Mouse (Mus musculus): ENCODE measurements around the gene Casp9. TPM values are rescaled to one million over a fixed set of nuclear protein-coding genes. Genes with fewer than 3 reads are reported as not detected.

Gene Casp9
- polyA plus RNA-seq, 1 experiment from 2014 or later, result 14.3 TPM

DNA sequence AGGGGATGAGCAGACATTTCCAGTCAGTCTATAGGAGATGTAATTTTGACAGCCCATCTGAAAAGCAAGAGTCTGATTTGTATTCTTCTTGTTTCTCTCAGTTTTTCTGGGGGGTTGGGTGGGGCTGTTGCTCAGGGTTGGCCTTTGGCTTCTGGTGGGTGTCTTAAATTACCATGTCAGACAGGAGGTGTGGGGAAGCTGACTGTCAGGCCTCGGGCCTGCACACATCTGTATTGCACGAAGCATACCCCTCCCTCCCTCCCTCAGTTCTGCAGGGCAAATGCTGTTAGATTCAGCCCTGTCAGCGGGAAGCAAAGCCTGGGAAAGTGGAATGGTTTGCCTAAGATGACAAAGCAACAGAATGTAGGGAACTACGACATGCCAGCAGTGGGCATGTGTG is 3.5 kb downstream of the Casp9 start:
- Histone ChIP-seq H3K4me1 (peaks cover 19% of the 10 kb centered on the region), H3K36me3 (peaks cover 28% of the 10 kb centered on the region), H3K9me3 (no peaks in the 10 kb centered on the region), H3K4me3 (no peak overlapping the region), H3K9ac (no peak overlapping the region), H3K27ac (replicated peaks) (no peak overlapping the region), H3K27me3 (replicated peaks) (no peaks in the 10 kb centered on the region), H3K4me2 (no peak overlapping the region)
- no peak for ATAC-seq (ENCODE audit: extremely low read depth, insufficient number of reproducible peaks, low FRiP score, low TSS enrichment)
- WGBS, result 80% methylated on average over 4 of the region's 4 CpGs

DNA sequence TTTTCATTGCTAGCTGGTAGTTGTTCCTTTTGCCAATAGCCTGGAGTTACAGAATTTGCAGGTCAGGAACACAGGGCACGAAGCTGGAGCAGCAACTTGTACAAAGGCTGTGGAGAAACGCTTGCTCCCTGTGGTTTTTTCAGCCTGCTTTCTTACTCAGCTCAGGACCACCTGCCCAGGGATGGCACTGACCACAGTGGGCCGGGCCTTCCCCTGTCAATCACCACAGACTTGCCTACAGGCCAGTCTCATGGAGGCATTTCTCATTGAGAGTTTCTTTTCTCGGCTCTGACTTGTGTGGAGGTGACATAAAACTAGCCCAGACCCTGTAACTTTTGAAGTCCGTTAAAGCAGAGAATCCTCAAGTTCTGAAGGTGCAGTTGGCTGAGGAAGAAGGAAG is 4.1 kb downstream of the Casp9 start:
- no peak overlapping the region for H3K9ac ChIP-seq
- peaks cover 29% of the 10 kb centered on the region for H3K36me3 ChIP-seq
- no peak overlapping the region for H3K4me2 ChIP-seq
- no peaks in the 10 kb centered on the region for H3K27me3 ChIP-seq (replicated peaks)
- H3K4me1 ChIP-seq, result peaks cover 19% of the 10 kb centered on the region
- no peak overlapping the region for H3K4me3 ChIP-seq
- no peak overlapping the region for H3K27ac ChIP-seq (replicated peaks)
- WGBS, result 86% methylated on average over 5 of the region's 5 CpGs
- no peaks in the 10 kb centered on the region for H3K9me3 ChIP-seq
- ATAC-seq (ENCODE audit: extremely low read depth, insufficient number of reproducible peaks, low FRiP score, low TSS enrichment), result no peak

DNA sequence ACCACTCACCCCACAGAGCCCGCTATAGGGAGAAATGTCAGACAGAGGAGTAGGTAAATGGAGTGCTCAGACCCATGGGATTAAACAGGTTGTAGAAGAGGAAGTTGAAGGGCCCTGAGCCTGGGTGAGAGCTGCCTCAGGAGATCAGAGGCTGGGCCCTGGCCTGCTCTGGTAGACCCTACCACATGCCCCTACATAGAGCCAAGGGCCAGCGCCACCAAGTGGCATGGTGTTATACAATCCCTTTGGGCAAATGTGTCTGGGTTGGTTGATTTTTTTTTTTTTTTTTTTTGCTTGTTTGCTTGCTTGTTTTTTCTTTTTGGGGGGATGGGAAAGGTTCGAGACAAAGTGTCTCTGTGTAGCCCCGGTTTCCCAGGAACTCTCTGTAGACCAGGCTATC is 10.7 kb downstream of the Casp9 start:
- Histone ChIP-seq H3K27ac (replicated peaks) (no peak overlapping the region), H3K4me3 (no peak overlapping the region), H3K9ac (no peak overlapping the region), H3K36me3 (peaks cover 66% of the 10 kb centered on the region), H3K4me2 (no peak overlapping the region), H3K9me3 (no peaks in the 10 kb centered on the region), H3K4me1 (no peaks in the 10 kb centered on the region), H3K27me3 (replicated peaks) (no peaks in the 10 kb centered on the region)
- no peak for ATAC-seq (ENCODE audit: extremely low read depth, insufficient number of reproducible peaks, low FRiP score, low TSS enrichment)
- WGBS, result 91% methylated on average over 4 of the region's 4 CpGs

DNA sequence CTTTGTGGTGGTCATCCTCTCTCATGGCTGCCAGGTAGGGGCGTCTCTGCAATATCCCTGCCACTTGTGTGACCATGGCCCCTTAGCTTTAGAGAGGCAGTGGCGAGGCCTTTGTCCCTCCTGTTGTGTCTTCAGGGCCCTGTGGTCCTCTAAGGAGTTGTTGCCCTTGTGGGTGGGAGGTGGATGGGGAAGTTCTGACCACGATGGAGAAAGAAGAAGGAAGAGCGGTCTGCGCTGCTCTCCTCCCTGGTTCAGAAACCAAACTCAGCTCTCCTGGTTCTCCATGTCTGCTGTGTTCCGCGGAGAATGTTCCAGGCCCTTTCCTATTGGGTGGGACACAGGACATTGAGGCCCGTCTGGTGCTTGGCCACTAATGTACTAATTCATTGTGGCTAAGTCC is 12.5 kb downstream of the Casp9 start:
- ATAC-seq (ENCODE audit: extremely low read depth, insufficient number of reproducible peaks, low FRiP score, low TSS enrichment), result no peak
- 88% methylated on average over 8 of the region's 8 CpGs for WGBS

DNA sequence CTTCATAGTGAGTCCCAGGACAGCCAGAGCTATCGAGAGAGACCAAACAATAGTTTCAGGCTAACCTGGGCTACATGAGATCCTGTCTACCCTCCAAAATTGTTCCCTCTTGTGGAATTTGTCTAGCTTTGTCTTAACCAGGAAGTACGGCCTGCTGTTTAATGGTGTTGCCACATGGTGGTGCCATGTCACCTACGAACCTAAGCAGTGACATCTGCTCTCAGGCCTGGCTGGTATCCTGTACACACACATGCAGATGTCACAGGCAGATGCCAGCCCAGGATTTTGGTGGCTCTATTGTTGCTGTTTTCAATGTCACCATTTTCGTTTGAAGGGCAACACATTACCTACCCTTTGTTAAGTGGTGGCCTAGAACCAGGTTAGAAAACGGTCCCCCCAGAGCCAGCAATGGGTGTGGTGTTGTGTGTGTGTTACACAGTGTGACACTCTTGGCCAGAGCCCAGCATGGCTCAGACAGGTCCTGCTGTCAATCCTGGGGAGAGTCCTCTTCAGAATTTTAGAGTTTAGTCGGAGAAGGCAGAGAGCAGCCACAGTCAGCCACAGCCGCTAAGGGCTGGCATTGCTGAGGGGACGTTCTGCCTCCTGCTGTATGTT is 16.5 kb downstream of the Casp9 start:
- Histone ChIP-seq H3K36me3 (peaks cover 100% of the 10 kb centered on the region), H3K4me2 (no peak overlapping the region), H3K27me3 (replicated peaks) (no peaks in the 10 kb centered on the region), H3K9ac (no peak overlapping the region), H3K27ac (replicated peaks) (no peak overlapping the region), H3K4me3 (no peak overlapping the region), H3K9me3 (no peaks in the 10 kb centered on the region), H3K4me1 (no peaks in the 10 kb centered on the region)
- WGBS, result 68% methylated on average over 8 of the region's 8 CpGs
- no peak for ATAC-seq (ENCODE audit: extremely low read depth, insufficient number of reproducible peaks, low FRiP score, low TSS enrichment)

More for the DNA sequence above, 12.5 kb downstream of the Casp9 start:
- no peak overlapping the region for H3K9ac ChIP-seq
- no peak overlapping the region for H3K4me3 ChIP-seq
- no peaks in the 10 kb centered on the region for H3K9me3 ChIP-seq
- no peak overlapping the region for H3K4me2 ChIP-seq
- H3K36me3 ChIP-seq, result peaks cover 84% of the 10 kb centered on the region
- no peaks in the 10 kb centered on the region for H3K27me3 ChIP-seq (replicated peaks)
- H3K27ac ChIP-seq (replicated peaks), result no peak overlapping the region
- no peaks in the 10 kb centered on the region for H3K4me1 ChIP-seq

DNA sequence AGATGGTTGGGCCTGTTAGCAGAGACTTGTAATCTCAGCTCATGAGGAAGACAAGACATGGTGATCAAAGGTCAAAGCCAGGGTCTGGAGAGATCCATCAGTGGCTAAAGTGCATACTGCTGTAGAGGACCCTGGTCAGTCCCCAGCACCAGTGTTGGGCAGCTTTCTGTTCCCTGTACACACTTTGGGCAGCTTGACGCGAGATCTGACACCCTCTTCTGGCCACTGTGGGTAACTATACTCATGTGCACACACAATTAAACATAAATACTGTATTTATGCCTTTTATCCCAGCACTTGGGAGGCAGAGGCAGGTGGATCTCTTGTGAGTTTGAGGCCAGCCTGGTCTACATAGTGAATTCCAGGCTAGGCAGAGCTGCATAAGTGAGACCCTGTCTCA is 17.6 kb downstream of the Casp9 start:
- H3K36me3 ChIP-seq, result peaks cover 100% of the 10 kb centered on the region
- H3K4me3 ChIP-seq, result no peak overlapping the region

DNA sequence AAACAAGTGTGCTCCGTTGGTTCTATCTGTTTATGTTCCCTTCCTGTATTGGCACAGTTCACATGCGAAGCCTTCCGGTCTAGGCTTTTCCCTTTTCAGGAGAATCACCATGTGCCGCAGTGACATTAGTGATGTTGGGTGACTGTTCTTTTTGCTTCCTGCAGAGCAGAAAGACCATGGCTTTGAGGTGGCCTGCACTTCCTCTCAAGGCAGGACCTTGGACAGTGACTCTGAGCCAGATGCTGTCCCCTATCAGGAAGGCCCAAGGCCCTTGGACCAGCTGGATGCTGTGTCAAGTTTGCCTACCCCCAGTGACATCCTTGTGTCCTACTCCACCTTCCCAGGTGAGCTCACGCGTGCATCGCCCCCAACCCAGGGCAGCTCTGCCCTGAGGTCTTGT is 18.0 kb downstream of the Casp9 start:
- H3K36me3 ChIP-seq, result peaks cover 96% of the 10 kb centered on the region
- WGBS, result 91% methylated on average over 7 of the region's 7 CpGs
- no peaks in the 10 kb centered on the region for H3K27me3 ChIP-seq (replicated peaks)
- H3K4me3 ChIP-seq, result no peak overlapping the region
- ATAC-seq (ENCODE audit: extremely low read depth, insufficient number of reproducible peaks, low FRiP score, low TSS enrichment), result no peak
- no peak overlapping the region for H3K27ac ChIP-seq (replicated peaks)
- H3K4me2 ChIP-seq, result no peak overlapping the region
- no peaks in the 10 kb centered on the region for H3K4me1 ChIP-seq
- H3K9ac ChIP-seq, result no peak overlapping the region
- H3K9me3 ChIP-seq, result no peaks in the 10 kb centered on the region

More for the DNA sequence above, 17.6 kb downstream of the Casp9 start:
- Histone ChIP-seq H3K9me3 (no peaks in the 10 kb centered on the region), H3K27ac (replicated peaks) (no peak overlapping the region), H3K27me3 (replicated peaks) (no peaks in the 10 kb centered on the region), H3K9ac (no peak overlapping the region), H3K4me2 (no peak overlapping the region), H3K4me1 (no peaks in the 10 kb centered on the region)
- WGBS, result 82% methylated on average over 2 of the region's 2 CpGs
- no peak for ATAC-seq (ENCODE audit: extremely low read depth, insufficient number of reproducible peaks, low FRiP score, low TSS enrichment)

DNA sequence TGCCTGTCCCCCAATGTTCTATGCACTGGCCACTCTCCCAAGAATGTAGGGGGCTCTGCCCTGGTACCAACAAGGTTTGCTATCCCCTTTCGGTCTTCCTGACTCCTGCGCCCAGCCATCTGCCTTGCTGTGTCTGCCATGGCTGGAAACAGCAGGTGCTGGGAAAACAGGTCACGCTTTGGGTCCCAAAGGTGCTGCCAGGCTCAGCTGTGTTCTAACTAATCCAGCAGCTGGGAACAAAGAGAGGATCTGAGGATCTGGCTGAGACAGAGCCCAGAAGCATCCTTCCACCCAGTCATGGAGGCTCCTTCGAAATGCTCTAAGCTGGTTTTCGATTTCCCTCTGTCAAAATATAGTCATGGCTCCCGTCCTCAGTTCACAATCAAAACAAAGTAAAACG is 22.9 kb downstream of the Casp9 start:
- Histone ChIP-seq H3K9me3 (no peaks in the 10 kb centered on the region), H3K4me1 (peaks cover 4% of the 10 kb centered on the region; the same call in 1 of the 2 replicates), H3K27me3 (replicated peaks) (no peaks in the 10 kb centered on the region), H3K4me3 (no peak overlapping the region), H3K4me2 (no peak overlapping the region), H3K9ac (no peak overlapping the region), H3K27ac (replicated peaks) (no peak overlapping the region), H3K36me3 (peaks cover 47% of the 10 kb centered on the region)
- ATAC-seq (ENCODE audit: extremely low read depth, insufficient number of reproducible peaks, low FRiP score, low TSS enrichment), result no peak
- 82% methylated on average over 7 of the region's 7 CpGs for WGBS

DNA sequence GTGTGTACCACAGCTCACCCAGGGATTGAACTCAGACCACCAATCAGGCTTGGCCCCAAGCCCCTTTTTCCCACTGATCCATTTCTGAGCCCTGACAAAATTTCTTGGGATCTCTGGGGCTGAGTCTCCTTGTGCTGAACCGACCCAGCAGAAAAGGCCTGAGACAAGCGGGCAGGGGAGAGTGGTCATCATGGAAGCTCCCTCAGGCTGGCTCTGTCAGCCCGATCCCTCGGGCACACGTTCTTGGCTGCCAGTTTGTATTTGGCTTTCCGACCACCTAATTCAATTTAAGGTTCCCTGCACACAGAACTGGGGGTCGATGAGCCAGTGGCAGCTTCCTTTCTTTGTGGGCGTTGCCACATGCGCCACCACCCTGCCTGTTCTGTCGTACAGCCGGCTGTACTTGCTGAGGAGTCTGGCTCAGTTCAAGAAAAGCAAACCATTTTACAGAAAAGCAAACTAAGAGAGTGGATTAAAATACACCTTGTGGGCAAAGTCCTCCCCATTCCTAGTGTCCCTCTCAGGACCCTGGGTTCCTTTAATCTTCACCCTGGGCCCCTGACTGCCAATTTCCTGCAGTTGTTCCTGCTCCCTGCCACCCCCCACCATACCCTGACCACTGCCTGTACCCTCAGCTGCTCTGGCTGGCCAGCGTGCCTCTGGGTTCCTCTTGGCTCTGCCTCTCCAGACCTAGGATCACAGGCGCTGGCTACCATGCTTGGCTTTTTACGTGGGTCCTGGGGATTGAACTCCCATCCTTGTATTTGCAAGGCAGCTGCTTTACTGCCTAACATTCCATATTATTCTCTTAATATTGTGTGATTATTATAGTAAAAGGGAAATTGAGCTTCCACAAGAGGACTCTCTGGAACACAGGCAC is 23.6 kb downstream of the Casp9 start:
- H3K4me1 ChIP-seq, result peaks cover 7% of the 10 kb centered on the region; the same call in 1 of the 2 replicates
- no peak overlapping the region for H3K27ac ChIP-seq (replicated peaks)
- H3K9ac ChIP-seq, result no peak overlapping the region
- H3K9me3 ChIP-seq, result no peaks in the 10 kb centered on the region
- no peak overlapping the region for H3K4me3 ChIP-seq
- H3K4me2 ChIP-seq, result no peak overlapping the region
- 73% methylated on average over 14 of the region's 14 CpGs for WGBS
- no peaks in the 10 kb centered on the region for H3K27me3 ChIP-seq (replicated peaks)
- peaks cover 39% of the 10 kb centered on the region for H3K36me3 ChIP-seq
- ATAC-seq (ENCODE audit: extremely low read depth, insufficient number of reproducible peaks, low FRiP score, low TSS enrichment), result no peak

DNA sequence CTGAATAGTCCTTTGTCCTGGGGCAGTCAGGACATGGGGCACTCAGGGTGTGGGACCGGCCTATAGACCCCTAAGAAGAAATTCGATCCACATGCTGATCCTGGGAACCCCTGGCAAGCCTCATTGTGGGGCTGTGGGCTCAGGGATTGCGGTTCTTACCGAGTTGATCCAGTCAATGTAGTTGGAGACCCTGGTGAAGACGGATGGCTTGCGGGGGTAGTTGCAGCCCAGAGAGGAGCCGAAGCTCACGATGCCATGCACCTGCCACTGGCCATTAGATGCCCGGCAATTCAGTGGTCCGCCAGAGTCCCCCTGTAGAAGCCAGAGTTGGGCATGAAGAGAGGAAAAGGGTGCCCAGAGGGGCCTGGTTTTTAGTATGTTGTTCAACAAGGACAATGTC is 24.3 kb downstream of the Casp9 start:
- ATAC-seq (ENCODE audit: extremely low read depth, insufficient number of reproducible peaks, low FRiP score, low TSS enrichment), result no peak
- H3K27me3 ChIP-seq (replicated peaks), result no peaks in the 10 kb centered on the region
- no peak overlapping the region for H3K4me3 ChIP-seq
- peaks cover 7% of the 10 kb centered on the region; the same call in 1 of the 2 replicates for H3K4me1 ChIP-seq
- no peaks in the 10 kb centered on the region for H3K9me3 ChIP-seq
- no peak overlapping the region for H3K9ac ChIP-seq
- peaks cover 33% of the 10 kb centered on the region for H3K36me3 ChIP-seq
- 74% methylated on average over 10 of the region's 10 CpGs for WGBS
- H3K4me2 ChIP-seq, result no peak overlapping the region
- H3K27ac ChIP-seq (replicated peaks), result no peak overlapping the region

DNA sequence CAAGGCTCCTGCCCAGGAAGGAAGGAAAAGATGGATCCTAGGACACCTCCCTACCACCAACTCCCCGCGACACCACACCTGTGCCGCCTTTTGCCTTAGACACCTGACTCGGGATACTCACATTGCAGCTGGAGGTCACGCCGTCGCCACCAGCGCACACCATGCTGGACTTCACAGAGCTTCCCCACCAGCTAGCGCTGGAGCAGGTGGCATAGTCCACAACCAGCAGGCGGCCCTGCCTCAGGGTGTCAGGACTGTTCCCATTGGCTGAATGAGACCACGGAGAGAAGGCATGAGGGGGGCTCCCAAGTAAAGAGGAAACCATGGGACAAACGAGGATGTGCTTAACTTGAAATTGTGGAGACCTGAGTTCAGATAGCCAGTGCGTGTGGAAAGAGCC is 25.4 kb downstream of the Casp9 start:
- no peak overlapping the region for H3K4me2 ChIP-seq
- ATAC-seq (ENCODE audit: extremely low read depth, insufficient number of reproducible peaks, low FRiP score, low TSS enrichment), result no peak
- WGBS, result 83% methylated on average over 13 of the region's 13 CpGs
- H3K36me3 ChIP-seq, result peaks cover 21% of the 10 kb centered on the region
- H3K4me1 ChIP-seq, result peaks cover 7% of the 10 kb centered on the region; the same call in 1 of the 2 replicates
- no peak overlapping the region for H3K27ac ChIP-seq (replicated peaks)
- H3K27me3 ChIP-seq (replicated peaks), result no peaks in the 10 kb centered on the region
- no peak overlapping the region for H3K9ac ChIP-seq
- no peak overlapping the region for H3K4me3 ChIP-seq
- H3K9me3 ChIP-seq, result no peaks in the 10 kb centered on the region

All from heart, embryonic 13.5 days (tissue).